Mouse (Mus musculus): ENCODE results near the gene Egfem1. TPM values are rescaled to one million over a fixed set of nuclear protein-coding genes. Genes with fewer than 3 reads are reported as not detected.

Gene Egfem1
- total RNA-seq (2021), result 10 to 100 TPM; 22.0 to 27.1 TPM

- DNase-seq, result peak; percentile 40
- intact Hi-C loops (cut with DNase I), result no loop called here
Observed at GRCm38 (mm10) chr3:29081952-29082295, at the start of gene Egfem1. Gene Egfem1 (plus strand): TSS chr3:29082023.

DNA sequence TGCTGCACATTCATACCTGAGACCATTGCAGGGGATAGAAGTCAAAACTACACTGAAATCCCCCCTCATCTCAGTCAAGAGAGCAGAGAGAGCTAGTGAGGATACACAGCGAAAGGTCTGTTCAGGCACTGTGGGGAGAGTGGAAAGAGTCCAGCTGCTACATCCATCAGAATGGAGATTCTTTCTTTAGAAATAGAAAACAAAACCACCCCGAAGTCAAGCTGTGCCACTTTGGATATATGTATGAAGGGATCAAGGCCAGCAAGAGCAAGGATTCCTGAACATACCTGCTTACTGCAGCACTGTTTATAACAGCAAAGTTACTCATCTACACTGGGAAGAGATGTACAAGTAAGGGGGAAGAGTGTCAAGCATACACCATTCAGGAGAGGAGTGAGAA is 48.7 kb upstream of the Egfem1 start:
- intact Hi-C loops (cut with DNase I), result loop anchor here (5.0 kb wide), 1 partner anchor 679 kb away; no protein-coding TSS in a partner anchor
- no peak for DNase-seq

GRCm38 (mm10) chr3:29036146-29036545 is 45.7 kb upstream of the Egfem1 start:
- DNase-seq, result peak; percentile 32
- intact Hi-C loops (cut with DNase I), result loop anchor here (2.0 kb wide), 1 partner anchor 691 kb away; no protein-coding TSS in a partner anchor

DNA sequence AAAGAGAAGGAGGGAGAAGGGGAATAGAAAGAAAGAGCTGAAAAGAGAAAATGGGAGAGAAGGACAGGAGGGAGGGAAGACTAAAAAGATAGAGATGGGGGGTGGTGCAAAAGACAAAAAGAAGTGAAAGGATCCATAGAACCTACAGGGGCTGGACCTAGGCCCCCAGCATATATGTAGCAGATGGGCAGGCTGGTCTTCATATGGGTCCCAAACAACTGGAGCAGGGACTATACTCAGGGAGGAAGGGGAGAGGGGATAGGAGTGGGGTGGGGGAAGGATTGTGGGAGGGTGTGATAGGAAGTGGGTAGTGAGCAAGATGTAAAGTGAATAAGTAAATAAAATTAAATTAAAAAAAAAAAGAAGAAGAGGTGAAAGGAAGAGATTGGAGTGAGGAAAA is 45.2 kb upstream of the Egfem1 start:
- no peak for DNase-seq

GRCm38 (mm10) chr3:29040064-29040463 is 41.8 kb upstream of the Egfem1 start:
- intact Hi-C loops (cut with DNase I), result no loop called here
- no peak for DNase-seq

More for the DNA sequence above, 45.2 kb upstream of the Egfem1 start:
- intact Hi-C loops (cut with DNase I), result loop anchor here (2.0 kb wide), 1 partner anchor 690 kb away; no protein-coding TSS in a partner anchor

GRCm38 (mm10) chr3:29046281-29046680 is 35.5 kb upstream of the Egfem1 start:
- peak; percentile 6 for DNase-seq
- intact Hi-C loops (cut with DNase I), result no loop called here

GRCm38 (mm10) chr3:29047273-29047932 is 34.4 kb upstream of the Egfem1 start:
- intact Hi-C loops (cut with DNase I), result no loop called here
- DNase-seq, result no peak

DNA sequence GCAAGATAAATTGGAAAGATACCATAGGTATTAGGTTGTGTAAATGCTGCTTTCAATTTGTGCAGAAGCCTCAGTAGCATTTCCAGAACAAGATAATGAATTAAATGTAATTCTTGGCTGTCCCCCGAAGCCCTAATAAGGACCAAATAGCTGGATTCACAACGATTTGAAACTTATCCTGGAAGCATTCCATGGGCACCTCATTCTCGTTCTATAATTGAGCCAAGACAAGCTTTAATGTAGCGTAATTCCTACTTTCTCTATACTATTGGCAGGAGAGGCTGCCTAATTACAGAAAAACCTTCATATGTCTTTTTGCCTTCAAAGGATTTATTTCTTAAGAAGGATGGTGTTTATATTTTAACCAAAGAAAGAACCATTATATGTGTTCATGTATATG is 18.7 kb upstream of the Egfem1 start:
- DNase-seq, result no peak
- intact Hi-C loops (cut with DNase I), result no loop called here

- intact Hi-C loops (cut with DNase I), result no loop called here
- no peak for DNase-seq
Observed at GRCm38 (mm10) chr3:29068428-29069098, 13.3 kb upstream of the Egfem1 start.

DNA sequence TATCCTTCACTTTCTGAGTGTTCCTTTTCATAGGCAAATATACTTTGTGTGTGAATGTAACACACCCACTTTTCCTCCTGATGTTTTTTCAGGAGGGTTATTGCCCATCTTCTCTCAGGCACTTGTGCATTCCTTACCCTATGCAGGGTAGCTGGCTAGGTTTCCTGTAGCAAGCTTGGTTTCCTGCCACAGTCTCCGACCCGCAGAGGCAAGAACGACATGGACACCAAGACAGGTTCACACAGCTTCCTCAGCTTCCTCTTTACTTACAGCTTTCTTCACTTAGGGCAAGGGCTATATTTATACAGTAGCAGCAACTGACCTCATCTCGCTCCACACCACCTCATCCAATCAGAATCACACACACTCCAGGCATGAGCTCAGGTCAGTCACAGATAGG is 10.5 kb upstream of the Egfem1 start:
- intact Hi-C loops (cut with DNase I), result no loop called here
- DNase-seq, result no peak

DNA sequence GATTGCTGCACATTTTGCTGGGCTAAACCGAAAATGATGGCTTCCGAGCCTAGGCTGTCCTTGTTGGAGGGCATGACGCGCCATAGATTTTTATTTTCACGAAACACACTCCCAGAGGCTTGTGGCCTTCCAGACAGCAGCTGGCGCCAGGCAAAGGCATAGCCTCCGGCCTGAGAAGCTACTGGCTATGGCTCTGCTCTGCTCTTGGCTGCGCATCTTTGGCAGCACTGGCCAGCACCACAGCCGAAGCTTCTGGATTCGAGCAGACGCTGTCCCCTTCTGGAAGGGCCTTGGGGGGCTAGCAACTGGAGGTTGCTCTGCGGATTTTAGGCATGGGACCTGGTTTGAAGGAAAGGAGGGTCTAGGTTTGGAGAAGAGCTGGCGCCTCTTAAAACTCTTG is 306 bp upstream of the Egfem1 start:
- intact Hi-C loops (cut with DNase I), result no loop called here
- peak; percentile 66 for DNase-seq

DNA sequence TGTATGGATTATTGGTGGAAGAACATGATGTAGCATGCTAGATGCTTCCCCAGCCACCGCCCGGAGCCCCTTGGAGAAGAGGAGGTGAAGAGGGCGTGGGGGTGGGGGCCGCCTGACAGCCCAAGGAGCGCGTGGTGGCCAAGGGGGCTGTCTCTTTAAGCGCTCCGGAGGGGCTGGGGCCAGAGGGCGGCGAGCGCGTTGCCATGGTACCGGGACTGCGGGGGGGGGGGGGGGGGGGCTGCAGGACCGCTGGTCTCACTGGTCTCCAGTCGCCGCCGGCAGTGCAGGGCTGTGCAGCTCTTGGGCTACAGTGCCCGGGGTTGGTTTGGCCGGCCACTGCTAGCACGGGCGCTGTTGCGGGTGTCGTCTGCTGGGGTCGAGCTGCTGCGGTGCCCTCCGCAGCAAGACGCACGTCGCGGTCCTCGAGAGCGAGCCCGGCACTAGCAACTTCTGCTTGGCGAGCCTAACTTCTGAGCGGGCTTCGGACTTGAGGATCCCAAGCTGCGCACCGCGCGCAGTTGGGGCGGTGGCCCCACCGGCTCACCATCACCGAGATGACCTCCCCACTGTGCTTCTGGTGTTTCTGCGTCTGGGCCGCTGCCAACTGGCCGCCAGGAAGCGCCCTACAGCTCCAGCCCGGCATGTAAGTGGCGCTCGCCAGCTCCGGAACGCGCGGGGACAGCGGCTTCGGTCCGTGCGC is 623 bp downstream of the Egfem1 start:
- intact Hi-C loops (cut with DNase I), result no loop called here
- peak; percentile 70 for DNase-seq

DNA sequence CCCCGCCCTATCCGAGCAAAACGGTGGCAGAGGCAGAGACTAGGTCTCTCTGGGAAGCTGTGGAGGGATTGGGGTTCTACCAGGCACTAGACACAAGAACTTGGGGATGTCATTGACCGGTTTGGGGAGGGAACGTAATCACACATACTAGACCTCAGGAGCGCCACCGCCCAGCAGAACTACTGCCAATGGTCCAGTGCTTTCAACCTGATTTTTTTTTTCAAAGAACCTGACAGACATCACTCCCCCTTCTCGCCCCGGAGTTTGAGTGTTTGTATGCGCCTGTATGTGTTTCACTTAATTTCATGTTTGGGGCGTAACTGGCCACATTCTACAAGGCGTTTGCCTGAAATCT is 1.1 kb downstream of the Egfem1 start:
- intact Hi-C loops (cut with DNase I), result no loop called here
- no peak for DNase-seq

- no peak for DNase-seq
- intact Hi-C loops (cut with DNase I), result no loop called here
Observed at GRCm38 (mm10) chr3:29098467-29098866, 16.6 kb downstream of the Egfem1 start.

DNA sequence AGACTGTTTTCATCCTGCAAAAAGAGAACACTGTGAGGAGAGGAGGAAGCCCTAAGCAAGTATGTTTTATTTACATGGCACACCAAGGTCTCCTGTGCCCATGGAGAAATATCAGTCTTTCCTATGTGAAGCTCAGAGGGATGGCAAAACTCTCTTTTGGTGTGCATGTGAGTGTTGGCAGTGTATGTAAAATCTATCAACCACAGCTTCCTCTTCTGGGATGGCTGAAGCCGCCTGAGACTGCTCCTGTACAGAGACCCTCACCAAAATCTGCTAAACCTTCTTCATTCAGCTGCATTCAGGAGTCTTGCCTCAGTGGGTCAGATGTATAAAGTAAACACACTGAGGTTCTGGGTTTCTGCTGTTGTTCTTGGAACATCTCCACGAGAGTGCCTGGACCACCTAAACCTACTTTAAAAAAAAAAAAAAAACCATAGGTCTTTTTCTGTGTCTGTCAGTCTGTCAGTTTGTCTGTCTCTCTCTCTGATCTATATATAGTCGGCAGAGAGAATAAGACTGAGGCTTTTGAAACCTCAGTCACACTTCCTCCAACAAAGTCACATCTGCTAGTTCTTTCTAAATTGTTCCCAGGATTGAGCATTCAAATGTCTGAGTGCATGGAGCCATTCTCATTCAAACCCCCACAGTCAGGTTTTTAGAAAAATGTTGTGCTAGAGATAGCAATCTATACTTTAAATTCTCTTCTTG is 24.3 kb downstream of the Egfem1 start:
- intact Hi-C loops (cut with DNase I), result no loop called here
- no peak for DNase-seq

- intact Hi-C loops (cut with DNase I), result no loop called here
- DNase-seq, result no peak
Observed at GRCm38 (mm10) chr3:29107134-29107533, 25.3 kb downstream of the Egfem1 start.

DNA sequence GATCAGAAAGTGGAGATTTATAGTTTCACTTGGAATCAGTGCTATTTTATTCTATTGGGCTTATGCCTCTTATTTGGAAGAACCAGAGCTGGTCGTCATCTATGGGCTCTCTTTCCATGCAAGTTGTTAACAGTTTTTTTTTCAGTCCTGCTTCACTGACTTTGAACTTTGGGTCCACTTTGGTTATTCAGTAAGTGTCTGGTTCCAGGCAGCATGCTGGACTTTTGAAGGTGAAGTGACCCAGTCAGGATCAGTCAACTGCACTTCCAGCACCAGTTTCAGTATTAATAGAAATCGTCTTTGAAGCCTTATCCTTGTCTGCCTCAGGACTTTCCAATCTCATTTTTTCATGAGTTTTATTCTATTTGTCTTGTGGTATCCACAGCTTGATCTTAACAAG is 28.5 kb downstream of the Egfem1 start:
- DNase-seq, result no peak

GRCm38 (mm10) chr3:29114517-29114916 is 32.7 kb downstream of the Egfem1 start:
- intact Hi-C loops (cut with DNase I), result no loop called here
- DNase-seq, result no peak

More for the DNA sequence above, 28.5 kb downstream of the Egfem1 start:
- intact Hi-C loops (cut with DNase I), result no loop called here

GRCm38 (mm10) chr3:29117379-29117778 is 35.6 kb downstream of the Egfem1 start:
- no peak for DNase-seq
- intact Hi-C loops (cut with DNase I), result no loop called here

DNA sequence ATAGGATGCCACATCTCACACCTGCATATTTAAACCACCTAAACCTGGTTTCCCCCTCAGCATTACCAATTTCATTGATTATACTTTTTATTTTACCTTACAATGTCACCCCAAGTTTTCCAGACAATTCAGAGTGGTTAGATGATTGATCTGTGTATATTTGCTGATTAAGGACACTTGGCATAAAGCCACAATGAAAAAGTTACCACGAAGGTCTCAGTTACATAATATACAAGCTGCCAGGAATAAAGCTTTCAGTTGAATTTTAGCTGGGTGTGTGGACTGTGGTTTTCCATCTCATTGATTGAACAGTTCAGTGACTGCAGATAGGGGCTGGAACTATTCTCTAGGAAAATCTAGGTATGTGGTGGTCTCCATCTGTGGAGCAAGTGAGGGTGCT is 40.7 kb downstream of the Egfem1 start:
- intact Hi-C loops (cut with DNase I), result no loop called here
- no peak for DNase-seq

Measured in left cerebral cortex, postnatal 4 days (tissue).